Mouse (Mus musculus) embryo, embryonic 10.5 days (tissue): ENCODE data around the gene Ociad1.
A peak's percentile ranks its signal among the peaks of the same experiment; 100 is the strongest.

ENCODE experiments used
- DNase-seq: peaks from one replicate; pipeline ENCODE4 v3.0.0-alpha.2; 2015; ENCODE audit warnings: low spot score

Gene Ociad1

DNA sequence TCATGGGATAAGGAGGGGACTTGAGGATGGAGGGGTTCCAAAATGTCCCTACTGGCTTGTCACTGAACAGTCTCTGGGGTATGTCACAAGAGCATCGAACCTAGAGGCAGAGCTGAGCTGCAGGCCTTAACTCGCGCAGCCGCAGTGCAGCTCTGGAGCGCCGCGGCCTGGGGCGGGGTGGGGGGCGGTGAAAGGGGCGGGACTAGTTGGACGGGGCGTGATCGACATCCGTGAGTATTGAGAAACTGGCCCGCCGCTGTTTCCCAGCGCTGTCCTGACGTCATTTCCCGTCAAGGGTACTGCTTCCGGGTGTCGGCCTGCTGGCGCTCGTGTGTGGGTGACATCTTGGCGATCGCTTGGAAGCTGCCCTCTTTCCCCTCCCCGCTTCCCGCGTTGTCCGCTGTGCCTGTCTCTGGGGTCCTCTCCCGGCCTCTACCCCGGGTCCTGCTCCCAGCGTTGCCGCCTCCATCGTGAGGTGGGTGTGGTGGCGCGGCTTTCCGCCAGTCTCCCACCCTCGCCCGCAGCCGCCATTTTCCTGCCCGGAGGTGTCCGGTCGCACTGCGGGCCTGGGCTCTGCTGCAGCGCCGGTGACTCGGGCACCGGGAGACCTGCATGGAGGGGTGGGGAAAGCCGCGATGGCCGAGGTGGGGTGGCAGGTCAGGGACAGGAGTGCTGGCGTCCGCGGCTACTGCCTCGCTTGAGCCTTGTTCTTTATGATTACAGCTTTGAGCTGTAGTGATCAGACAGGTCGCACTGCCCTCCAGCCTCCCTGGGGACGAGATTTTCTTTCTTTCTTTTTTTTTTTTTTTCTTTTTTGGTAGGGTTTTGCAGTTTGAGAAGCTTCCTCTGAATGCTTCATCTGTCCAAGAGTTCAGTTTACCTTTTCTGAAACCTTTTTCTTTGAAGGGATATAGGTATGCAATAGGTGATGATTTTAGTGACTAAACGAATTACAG lies at the start of gene Ociad1:
Ociad1 (plus strand) TSS at position 283 of the 956 bp plus-strand sequence.
- DNase-seq, result peak; percentile 99

- DNase-seq, result no peak
These were observed 48.2 kb upstream of the Ociad1 start for GRCm38 (mm10) chr5:73244403-73244802.

GRCm38 (mm10) chr5:73246414-73246813 lies 46.2 kb upstream of the Ociad1 start:
- DNase-seq, result no peak

DNA sequence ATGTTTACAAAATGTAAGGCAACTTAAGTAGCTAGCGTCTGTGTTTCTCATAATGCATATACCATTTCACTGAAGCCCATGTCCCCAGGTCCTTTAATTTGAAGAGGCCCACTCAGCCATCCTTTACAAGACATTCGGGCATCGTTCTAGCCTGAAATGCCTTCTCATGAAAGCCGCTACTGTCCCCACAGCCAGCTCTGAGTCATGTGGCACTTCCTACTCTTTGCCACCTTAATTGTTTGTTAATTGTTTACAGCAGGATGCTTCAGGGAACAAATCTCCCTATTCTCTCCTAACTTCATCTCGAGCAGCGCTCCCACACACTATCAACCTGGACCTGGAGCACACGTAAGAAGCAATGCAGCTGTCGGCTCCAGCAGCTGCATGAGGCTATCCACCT lies 44.4 kb upstream of the Ociad1 start:
- no peak for DNase-seq

GRCm38 (mm10) chr5:73249341-73249740 lies 43.2 kb upstream of the Ociad1 start:
- no peak for DNase-seq

- DNase-seq, result no peak
These were observed 39.8 kb upstream of the Ociad1 start for GRCm38 (mm10) chr5:73252739-73253138.

DNA sequence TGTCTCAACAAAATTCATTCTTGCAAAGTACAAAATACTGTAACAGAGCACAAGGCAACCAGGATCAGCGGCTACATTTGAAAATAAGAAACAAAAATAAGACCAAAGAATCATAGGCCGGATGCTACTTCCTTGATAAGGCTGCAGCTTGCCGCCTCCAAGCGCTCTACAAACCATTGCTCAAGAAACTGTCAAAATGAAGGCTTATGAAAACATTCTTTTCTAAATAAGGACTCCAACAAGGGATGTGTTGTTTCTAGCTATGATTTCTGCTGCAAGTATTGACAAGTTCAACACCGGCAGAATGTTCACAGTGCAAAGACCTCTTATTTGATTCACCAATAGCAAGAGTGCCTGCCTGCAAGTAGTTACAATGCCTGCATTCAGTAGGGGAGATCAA lies 37.9 kb upstream of the Ociad1 start:
- peak; percentile 34 for DNase-seq

- DNase-seq, result peak; percentile 68
These were observed 37.0 kb upstream of the Ociad1 start for GRCm38 (mm10) chr5:73255321-73256251.

DNA sequence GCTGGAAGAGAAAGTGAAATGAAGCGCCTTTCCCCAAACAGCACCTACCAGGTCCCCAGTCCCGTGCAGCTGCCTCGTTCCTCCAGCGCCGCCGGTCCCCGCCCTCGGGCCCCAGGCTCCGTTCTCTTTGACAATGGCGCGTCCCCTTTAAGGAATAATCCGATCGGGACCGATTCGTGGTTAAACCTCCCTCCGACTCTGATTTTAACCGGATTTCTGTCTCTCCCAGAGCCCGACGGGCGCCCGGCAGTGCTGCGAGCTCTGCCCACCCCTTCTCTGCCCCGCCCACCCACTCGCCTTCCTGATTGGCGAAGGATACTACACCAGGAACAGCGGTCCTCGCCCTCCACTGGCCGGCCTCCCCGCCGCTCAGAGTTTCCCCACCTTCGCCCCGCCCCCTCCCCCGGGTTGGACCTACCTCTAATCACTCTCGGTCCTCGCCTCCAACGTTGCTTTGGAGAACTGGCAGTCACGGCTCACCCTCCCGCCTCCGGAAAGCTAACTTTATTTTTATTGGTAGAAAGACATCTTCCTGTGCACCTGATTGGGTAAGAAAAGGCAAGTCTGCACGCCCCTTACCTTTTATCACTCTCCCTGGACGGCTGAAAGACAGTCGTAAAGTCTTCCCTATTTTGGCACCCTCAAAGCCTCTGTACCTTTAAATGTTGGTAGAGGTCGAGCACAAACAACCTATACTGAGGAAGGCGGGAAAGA lies 36.1 kb upstream of the Ociad1 start, which contains the start of gene Fryl:
Fryl (minus strand) TSS at position 268 of the 714 bp plus-strand sequence.
- DNase-seq, result peak; percentile 99

- DNase-seq, result peak; percentile 32
These were observed 35.5 kb upstream of the Ociad1 start for GRCm38 (mm10) chr5:73257096-73257495.

DNA sequence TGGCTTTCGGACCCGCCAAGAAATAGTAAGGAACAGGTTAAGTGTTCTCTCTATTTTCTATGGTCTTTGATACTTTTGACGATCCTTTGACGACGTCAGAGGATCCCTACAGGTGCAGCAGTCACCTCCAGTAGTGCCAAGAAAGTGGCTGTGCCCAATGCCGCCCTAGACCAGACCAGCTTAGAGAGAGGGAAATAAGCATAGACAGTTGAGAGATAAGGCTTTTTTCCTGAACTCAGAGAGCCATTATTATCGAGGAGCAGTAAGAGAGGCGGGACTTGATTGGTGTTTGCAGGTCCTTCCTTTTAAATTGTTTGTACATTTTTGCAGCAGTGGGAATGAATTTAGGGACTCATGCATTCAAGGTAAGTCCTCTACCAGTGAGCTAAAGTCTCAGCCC lies 34.9 kb upstream of the Ociad1 start:
- no peak for DNase-seq

- DNase-seq, result no peak
These were observed 28.5 kb upstream of the Ociad1 start for GRCm38 (mm10) chr5:73264122-73264521.

GRCm38 (mm10) chr5:73265460-73265859 lies 27.1 kb upstream of the Ociad1 start:
- peak; percentile 60 for DNase-seq

- DNase-seq, result no peak
These were observed 23.9 kb upstream of the Ociad1 start for GRCm38 (mm10) chr5:73268636-73269213.

DNA sequence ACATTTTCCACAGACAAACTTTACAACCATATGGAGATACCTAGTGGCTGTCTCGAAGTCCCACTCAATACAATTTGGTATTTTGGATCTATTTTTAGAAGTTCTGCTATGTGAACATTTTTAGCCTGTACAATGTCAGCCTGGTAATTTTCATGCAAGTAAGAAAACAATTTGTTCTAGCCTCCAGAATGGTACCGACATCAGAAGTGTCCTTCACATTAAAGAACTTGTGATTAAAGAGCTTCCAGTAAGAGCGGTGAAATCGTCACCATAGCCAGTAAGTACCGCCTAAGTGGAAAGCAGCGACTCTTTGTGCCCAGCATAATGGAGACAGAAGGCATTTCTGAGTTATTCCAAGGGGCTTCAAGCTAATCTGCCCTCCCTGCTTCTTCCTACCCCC lies 22.0 kb upstream of the Ociad1 start:
- DNase-seq, result no peak

GRCm38 (mm10) chr5:73273171-73273570 lies 19.4 kb upstream of the Ociad1 start:
- DNase-seq, result no peak

DNA sequence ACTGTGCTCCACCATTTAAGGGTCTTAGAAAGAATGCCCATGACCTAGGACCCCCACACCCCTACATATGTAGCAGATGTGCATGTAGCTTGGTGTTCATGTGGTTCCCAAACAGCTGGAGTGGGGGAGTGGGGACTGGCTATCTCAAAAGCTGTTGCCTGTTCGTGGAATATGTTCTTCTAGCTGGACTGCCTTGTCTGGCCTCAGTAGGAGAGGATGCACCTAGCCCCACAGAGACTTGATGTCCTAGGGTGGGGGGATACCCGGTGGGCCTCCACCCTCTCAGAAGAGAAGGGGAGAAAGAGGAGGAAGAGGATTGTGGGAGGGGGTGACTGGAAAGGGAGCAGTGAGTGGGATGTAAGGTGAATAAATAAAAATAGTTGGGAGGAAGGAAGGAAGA lies 17.6 kb upstream of the Ociad1 start:
- no peak for DNase-seq

GRCm38 (mm10) chr5:73279190-73279589 lies 13.4 kb upstream of the Ociad1 start:
- DNase-seq, result peak; percentile 28

- no peak for DNase-seq
These were observed 12.6 kb upstream of the Ociad1 start for GRCm38 (mm10) chr5:73279732-73280566.

DNA sequence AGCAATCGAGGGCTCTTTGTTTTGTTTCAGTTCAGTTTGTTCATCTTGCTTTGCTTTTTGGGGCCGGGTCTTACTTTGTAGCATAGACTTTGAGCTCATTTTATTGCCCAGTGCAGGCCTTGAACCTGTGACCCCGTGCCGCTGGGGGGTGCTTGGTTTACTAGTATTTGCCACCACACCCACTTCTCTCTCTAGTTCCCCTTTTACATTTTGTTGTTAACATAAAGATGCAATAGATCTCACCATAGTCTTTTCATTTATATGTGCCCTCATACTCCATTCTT lies 12.1 kb upstream of the Ociad1 start:
- no peak for DNase-seq

DNA sequence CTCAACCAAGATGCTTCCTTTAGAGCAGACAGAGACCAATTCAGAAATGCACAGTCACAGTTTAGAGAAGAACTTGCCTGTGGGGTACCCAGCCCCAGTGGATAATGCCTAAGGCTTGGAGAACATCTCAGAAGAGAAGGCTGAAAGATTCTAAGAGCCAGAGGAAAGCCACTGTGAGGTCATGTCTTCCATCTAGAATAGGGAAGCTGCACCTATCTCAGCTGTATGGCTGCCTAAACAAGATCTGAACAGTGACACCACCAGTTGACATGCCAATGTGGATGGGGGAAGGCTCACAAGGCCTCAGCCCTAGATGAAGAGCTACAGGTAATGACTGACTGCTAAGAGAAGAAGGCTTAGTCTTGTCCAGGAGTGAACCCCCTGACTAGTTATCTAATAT lies 8.5 kb upstream of the Ociad1 start:
- no peak for DNase-seq
